8 mouse cellular contexts compared by ENCODE assay signal in the genomic region with DNA sequence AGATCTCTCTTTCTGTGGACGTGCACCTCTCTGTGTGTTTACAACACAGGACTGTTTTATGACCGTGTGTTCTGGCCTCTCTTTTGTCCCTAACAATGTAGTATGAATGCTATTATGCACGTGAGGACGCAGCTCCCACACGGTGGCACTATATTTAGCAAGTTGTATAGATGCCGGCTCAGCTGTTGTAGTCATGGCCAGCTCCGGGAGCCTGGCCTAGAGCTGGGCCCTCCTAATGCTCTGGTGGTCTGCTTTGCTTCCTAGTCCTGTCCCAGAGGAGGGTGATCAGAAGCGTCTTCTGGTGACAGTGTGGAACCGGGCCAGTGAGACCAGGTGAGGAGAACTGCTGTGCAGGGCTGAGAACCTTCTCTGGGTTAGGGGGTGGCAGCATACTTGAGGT. TPM values are rescaled to one million over a fixed set of nuclear protein-coding genes. Genes with fewer than 3 reads are reported as not detected.
DNase-seq lines count a peak whose midpoint lies in the region; ATAC-seq and TF ChIP-seq lines count a peak whose summit lies in the region.

No protein-coding gene starts in this region.

- ATAC-seq in liver, embryonic 14.5 days (ENCODE audit: insufficient read depth) = no peak
- no peak for ATAC-seq in liver, embryonic 12.5 days
- peak; percentile 55 for ATAC-seq in midbrain, embryonic 16.5 days

- WGBS in liver, embryonic 14.5 days (ENCODE audit: insufficient replicate concordance) = 40% methylated on average over 9 of the region's 9 CpGs
- whole genome bisulfite sequencing in liver, embryonic 12.5 days (ENCODE audit: insufficient replicate concordance) = 49% methylated on average over 9 of the region's 9 CpGs
- WGBS in hindbrain, embryonic 10.5 days = 67% methylated on average over 9 of the region's 9 CpGs
- WGBS in midbrain, embryonic 16.5 days = 37% methylated on average over 9 of the region's 9 CpGs

- DNase-seq in cerebellum, adult 9-11 months = peak; percentile 43
- no peak for DNase-seq in cerebellum, adult 11-12 months
- no peak for DNase-seq in liver, embryonic 14.5 days (ENCODE audit: low read depth in 3 of 3, low spot score in 3 of 3)
- no peak for DNase-seq in hindbrain, embryonic 10.5 days (ENCODE audit: low spot score)
- no peak for DNase-seq in adrenal gland, adult 8-10 months
- DNase-seq in gastrocnemius, postnatal 4 days (ENCODE audit: low spot score in 2 of 2) = no peak

- H3K4me3 ChIP-seq in liver, embryonic 14.5 days (ENCODE audit: insufficient read depth in 1 of 2, low read depth in 2 of 2, low read length in 2 of 2) = no peak overlapping the region
- H3K4me3 ChIP-seq in liver, embryonic 12.5 days = no peak overlapping the region
- no peak overlapping the region for H3K4me3 ChIP-seq in hindbrain, embryonic 10.5 days
- no peak overlapping the region for H3K4me3 ChIP-seq in midbrain, embryonic 16.5 days (ENCODE audit: low read depth, low read length)

- TF ChIP-seq EP300 in liver, embryonic 14.5 days (IDR thresholded peaks at IDR 0.05; ENCODE audit: low read depth) = no peak

- H3K9me3 ChIP-seq in liver, embryonic 14.5 days (ENCODE audit: control insufficient read depth, low read length) = no peaks in the 10 kb centered on the region
- H3K9me3 ChIP-seq in liver, embryonic 12.5 days (replicated peaks) = no peaks in the 10 kb centered on the region
- H3K9me3 ChIP-seq in hindbrain, embryonic 10.5 days = no peaks in the 10 kb centered on the region
- no peaks in the 10 kb centered on the region for H3K9me3 ChIP-seq in midbrain, embryonic 16.5 days (replicated peaks; ENCODE audit: control insufficient read depth, low read length, poor library complexity, severe bottlenecking)

- no peak overlapping the region for H3K9ac ChIP-seq in liver, embryonic 14.5 days (replicated peaks)
- no peak overlapping the region for H3K9ac ChIP-seq in liver, embryonic 12.5 days
- H3K9ac ChIP-seq in midbrain, embryonic 16.5 days (ENCODE audit: low read depth, low read length) = no peak overlapping the region

- H3K4me1 ChIP-seq in liver, embryonic 14.5 days (replicated peaks; ENCODE audit: control insufficient read depth in 2 of 2, insufficient read depth in 2 of 2, low read length in 1 of 2) = 0 out of 4 replicates have a peak, but pooled peaks cover 0 to 4% of the 10 kb centered on the region in 2 experiments
- H3K4me1 ChIP-seq in liver, embryonic 12.5 days = 0 out of 2 replicates have a peak, but pooled peaks cover 7% of the 10 kb centered on the region
- H3K4me1 ChIP-seq in hindbrain, embryonic 10.5 days (replicated peaks) = peaks cover 57% of the 10 kb centered on the region
- H3K4me1 ChIP-seq in midbrain, embryonic 16.5 days (ENCODE audit: control insufficient read depth, insufficient read depth, low read length) = peaks cover 18% of the 10 kb centered on the region

- H3K27me3 ChIP-seq in liver, embryonic 14.5 days (ENCODE audit: control insufficient read depth, insufficient read depth, low read length) = no peaks in the 10 kb centered on the region
- H3K27me3 ChIP-seq in liver, embryonic 12.5 days (replicated peaks) = no peaks in the 10 kb centered on the region
- H3K27me3 ChIP-seq in hindbrain, embryonic 10.5 days (ENCODE audit: insufficient read depth, poor library complexity, severe bottlenecking) = no peaks in the 10 kb centered on the region
- H3K27me3 ChIP-seq in midbrain, embryonic 16.5 days (ENCODE audit: control insufficient read depth, insufficient read depth, low read depth, low read length) = no peaks in the 10 kb centered on the region

- no peak overlapping the region for H3K4me2 ChIP-seq in liver, embryonic 14.5 days (ENCODE audit: low read depth)
- H3K4me2 ChIP-seq in liver, embryonic 12.5 days = no peak overlapping the region
- H3K4me2 ChIP-seq in midbrain, embryonic 16.5 days (ENCODE audit: low read length) = no peak overlapping the region

- no peak overlapping the region for H3K27ac ChIP-seq in liver, embryonic 14.5 days
- H3K27ac ChIP-seq in liver, embryonic 12.5 days = no peak overlapping the region
- peak overlapping the region; percentile 51 for H3K27ac ChIP-seq in hindbrain, embryonic 10.5 days
- peak overlapping the region; percentile 31; the same call in 1 of the 2 replicates for H3K27ac ChIP-seq in midbrain, embryonic 16.5 days (ENCODE audit: low read length)

- TF ChIP-seq CTCF in liver, embryonic 14.5 days (IDR thresholded peaks at IDR 0.05; ENCODE audit: low read depth) = 0 out of 2 replicates have a peak, but pooled peaks have one; percentile 4

- no peaks in the 10 kb centered on the region for H3K36me3 ChIP-seq in liver, embryonic 14.5 days (replicated peaks; ENCODE audit: control insufficient read depth, insufficient read depth, low read depth)
- no peaks in the 10 kb centered on the region for H3K36me3 ChIP-seq in liver, embryonic 12.5 days
- H3K36me3 ChIP-seq in hindbrain, embryonic 10.5 days = 0 out of 2 replicates have a peak, but pooled peaks cover 2% of the 10 kb centered on the region
- no peaks in the 10 kb centered on the region for H3K36me3 ChIP-seq in midbrain, embryonic 16.5 days (ENCODE audit: control insufficient read depth, insufficient read depth, low read length)

RNA-seq across cellular contexts. Expression of gene Rgs3, which starts 47.7 kb away (rescaled TPM):
- polyA plus RNA-seq in liver, embryonic 14.5 days (2012; rRNA removed) = 3.8 and 3.9 TPM in 2 replicates
- 3.1 and 3.6 TPM in 2 replicates for polyA plus RNA-seq in liver, embryonic 14.5 days (2014; fragmentation: Nextera tagmentation; extraction: Ambion mirVana)
- polyA plus RNA-seq in liver, embryonic 12.5 days (2016; fragmentation: Nextera tagmentation; extraction: Ambion mirVana) = 8.1 and 9.0 TPM in 2 replicates
- 36.2 and 48.6 TPM in 2 replicates for polyA plus RNA-seq in hindbrain, embryonic 10.5 days (2016; fragmentation: Nextera tagmentation; extraction: Ambion mirVana)
- 66.9 and 82.1 TPM in 2 replicates for polyA plus RNA-seq in midbrain, embryonic 16.5 days (2015; fragmentation: Nextera tagmentation; extraction: Ambion mirVana)
- total RNA-seq in adrenal gland, adult 8-10 months (2022) = 10 to 100 TPM; 30.0 to 44.5 (median 38.0) TPM
- 10 to 100 TPM; 36.9 to 44.0 TPM for total RNA-seq in gastrocnemius, postnatal 4 days (2021)

Comparison
In these comparisons a context has a peak if more than half of its experiments do, and no peak if none do; other contexts are left out.
1. H3K27ac ChIP-seq: peak in hindbrain, embryonic 10.5 days (single experiment) and midbrain, embryonic 16.5 days (single experiment); none in liver, embryonic 14.5 days (single experiment) and liver, embryonic 12.5 days (single experiment).